Mouse (Mus musculus): Measurements from ENCODE around the gene Calu.
A peak's percentile ranks its signal among the peaks of the same experiment; 100 is the strongest.
"Not testable (repeated sequence)": the region's sequence is repeated elsewhere in the genome, so short reads cannot be mapped to it uniquely, and the experiment has no call there.

Gene Calu

GRCm38 (mm10) chr6:29347665-29348370 is at the start of gene Calu:
Gene Calu, plus strand, starts transcription at chr6:29348069.
- DNase-seq (ENCODE audit: low read depth, low spot score): peak; percentile 99

GRCm38 (mm10) chr6:29299112-29299511 is 48.8 kb upstream of the Calu start:
- DNase-seq (ENCODE audit: low read depth, low spot score): no peak

GRCm38 (mm10) chr6:29303251-29303650 is 44.6 kb upstream of the Calu start:
- no peak for DNase-seq (ENCODE audit: low read depth, low spot score)

GRCm38 (mm10) chr6:29303726-29304125 is 44.1 kb upstream of the Calu start:
- no peak for DNase-seq (ENCODE audit: low read depth, low spot score)

GRCm38 (mm10) chr6:29305462-29305861 is 42.4 kb upstream of the Calu start:
- peak; percentile 67 for DNase-seq (ENCODE audit: low read depth, low spot score)

- peak; percentile 60 for DNase-seq (ENCODE audit: low read depth, low spot score)
These were observed 38.8 kb upstream of the Calu start for GRCm38 (mm10) chr6:29308846-29309605.

- DNase-seq (ENCODE audit: low read depth, low spot score): no peak
These were observed 34.1 kb upstream of the Calu start for GRCm38 (mm10) chr6:29313690-29314202.

- peak; percentile 42 for DNase-seq (ENCODE audit: low read depth, low spot score)
These were observed 30.6 kb upstream of the Calu start for GRCm38 (mm10) chr6:29317286-29317685.

- no peak for DNase-seq (ENCODE audit: low read depth, low spot score)
These were observed 29.9 kb upstream of the Calu start for GRCm38 (mm10) chr6:29317941-29318340.

- no peak for DNase-seq (ENCODE audit: low read depth, low spot score)
These were observed 29.0 kb upstream of the Calu start, which contains the start of gene Fam71f1 for GRCm38 (mm10) chr6:29318879-29319278. Gene Fam71f1, plus strand, starts transcription at chr6:29319140.

GRCm38 (mm10) chr6:29321586-29321985 is 26.3 kb upstream of the Calu start:
- DNase-seq (ENCODE audit: low read depth, low spot score): no peak

GRCm38 (mm10) chr6:29322147-29322546 is 25.7 kb upstream of the Calu start:
- peak; percentile 12 for DNase-seq (ENCODE audit: low read depth, low spot score)

- DNase-seq (ENCODE audit: low read depth, low spot score): no peak
These were observed 25.1 kb upstream of the Calu start for GRCm38 (mm10) chr6:29322735-29323134.

GRCm38 (mm10) chr6:29326961-29327360 is 20.9 kb upstream of the Calu start:
- DNase-seq (ENCODE audit: low read depth, low spot score): no peak

- no peak for DNase-seq (ENCODE audit: low read depth, low spot score)
These were observed 18.4 kb upstream of the Calu start for GRCm38 (mm10) chr6:29329514-29329913.

- DNase-seq (ENCODE audit: low read depth, low spot score): not testable (repeated sequence)
These were observed 1.4 kb upstream of the Calu start for GRCm38 (mm10) chr6:29346512-29346911.

GRCm38 (mm10) chr6:29347189-29347588 is 680 bp upstream of the Calu start:
- no peak for DNase-seq (ENCODE audit: low read depth, low spot score)

- DNase-seq (ENCODE audit: low read depth, low spot score): no peak
These were observed 479 bp downstream of the Calu start for GRCm38 (mm10) chr6:29348371-29348724.

GRCm38 (mm10) chr6:29351613-29352012 is 3.7 kb downstream of the Calu start:
- peak; percentile 69 for DNase-seq (ENCODE audit: low read depth, low spot score)

- DNase-seq (ENCODE audit: low read depth, low spot score): no peak
These were observed 4.9 kb downstream of the Calu start for GRCm38 (mm10) chr6:29352816-29353215.

- no peak for DNase-seq (ENCODE audit: low read depth, low spot score)
These were observed 11.5 kb downstream of the Calu start for GRCm38 (mm10) chr6:29359386-29359785.

GRCm38 (mm10) chr6:29360211-29360610 is 12.3 kb downstream of the Calu start:
- DNase-seq (ENCODE audit: low read depth, low spot score): no peak

Measured in R1 (cell line).